Mouse (Mus musculus): ENCODE measurements around the gene Prrt4.
"Not testable (repeated sequence)": the region's sequence is repeated elsewhere in the genome, so short reads cannot be mapped to it uniquely, and the experiment has no call there.

The Prrt4 gene

GRCm38 (mm10) chr6:29178888-29179658, at the start of gene Prrt4:
Gene Prrt4, minus strand, starts transcription at chr6:29179584.
- peak; percentile 52 for DNase-seq (ENCODE audit: low read depth, low spot score)

- DNase-seq (ENCODE audit: low read depth, low spot score) = not testable (repeated sequence)
Measured at GRCm38 (mm10) chr6:29217717-29218116, 38.3 kb upstream of the Prrt4 start.

- peak; percentile 85 for DNase-seq (ENCODE audit: low read depth, low spot score)
Measured at GRCm38 (mm10) chr6:29215881-29216501, 36.6 kb upstream of the Prrt4 start, which contains the start of gene Impdh1. Gene Impdh1, minus strand, starts transcription at chr6:29216364.

GRCm38 (mm10) chr6:29215181-29215580, 35.8 kb upstream of the Prrt4 start:
- DNase-seq (ENCODE audit: low read depth, low spot score) = no peak

- no peak for DNase-seq (ENCODE audit: low read depth, low spot score)
Measured at GRCm38 (mm10) chr6:29214776-29215175, 35.4 kb upstream of the Prrt4 start.

- peak; percentile 69 for DNase-seq (ENCODE audit: low read depth, low spot score)
Measured at GRCm38 (mm10) chr6:29214245-29214644, 34.9 kb upstream of the Prrt4 start.

- no peak for DNase-seq (ENCODE audit: low read depth, low spot score)
Measured at GRCm38 (mm10) chr6:29213436-29213835, 34.1 kb upstream of the Prrt4 start.

- DNase-seq (ENCODE audit: low read depth, low spot score) = peak; percentile 85
Measured at GRCm38 (mm10) chr6:29211806-29212492, 32.6 kb upstream of the Prrt4 start.

- no peak for DNase-seq (ENCODE audit: low read depth, low spot score)
Measured at GRCm38 (mm10) chr6:29211146-29211545, 31.8 kb upstream of the Prrt4 start.

GRCm38 (mm10) chr6:29210231-29210936, 31.0 kb upstream of the Prrt4 start:
- no peak for DNase-seq (ENCODE audit: low read depth, low spot score)

- DNase-seq (ENCODE audit: low read depth, low spot score) = no peak
Measured at GRCm38 (mm10) chr6:29208178-29208577, 28.8 kb upstream of the Prrt4 start.

GRCm38 (mm10) chr6:29207017-29207416, 27.6 kb upstream of the Prrt4 start:
- DNase-seq (ENCODE audit: low read depth, low spot score) = no peak

GRCm38 (mm10) chr6:29206006-29206405, 26.6 kb upstream of the Prrt4 start:
- no peak for DNase-seq (ENCODE audit: low read depth, low spot score)

GRCm38 (mm10) chr6:29204932-29205614, 25.7 kb upstream of the Prrt4 start:
- peak; percentile 69 for DNase-seq (ENCODE audit: low read depth, low spot score)

- no peak for DNase-seq (ENCODE audit: low read depth, low spot score)
Measured at GRCm38 (mm10) chr6:29203861-29204585, 24.6 kb upstream of the Prrt4 start.

GRCm38 (mm10) chr6:29203096-29203495, 23.7 kb upstream of the Prrt4 start:
- no peak for DNase-seq (ENCODE audit: low read depth, low spot score)

- no peak for DNase-seq (ENCODE audit: low read depth, low spot score)
Measured at GRCm38 (mm10) chr6:29201988-29202387, 22.6 kb upstream of the Prrt4 start.

- no peak for DNase-seq (ENCODE audit: low read depth, low spot score)
Measured at GRCm38 (mm10) chr6:29201341-29201740, 22.0 kb upstream of the Prrt4 start.

- DNase-seq (ENCODE audit: low read depth, low spot score) = no peak
Measured at GRCm38 (mm10) chr6:29200496-29200895, 21.1 kb upstream of the Prrt4 start.

GRCm38 (mm10) chr6:29199223-29199855, 20.0 kb upstream of the Prrt4 start:
- no peak for DNase-seq (ENCODE audit: low read depth, low spot score)

All from mesoderm, embryonic 11.5 days (tissue).